Mouse (Mus musculus): ENCODE results near the gene Aox1.

DNA sequence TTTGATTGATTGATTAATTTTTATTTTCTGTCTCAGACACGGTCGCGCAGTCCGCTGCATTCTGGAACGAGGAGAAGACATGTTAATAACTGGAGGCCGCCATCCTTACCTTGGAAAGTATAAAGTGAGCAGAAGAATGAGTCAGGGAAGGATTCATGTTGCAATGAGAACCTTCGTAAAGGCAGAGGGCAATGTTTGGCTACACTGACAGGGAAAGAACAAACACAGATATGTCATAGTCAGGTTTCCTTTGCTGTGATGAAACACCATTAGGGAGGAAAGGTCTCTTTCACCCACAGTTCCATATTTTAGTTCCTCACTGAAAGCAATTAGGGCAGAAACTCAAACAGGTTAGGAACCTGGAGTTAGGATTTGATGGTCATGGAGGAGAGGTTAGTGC lies 48.7 kb downstream of the Aox1 start:
- no peak for TF ChIP-seq CTCF (IDR thresholded peaks at IDR 0.05; ENCODE audit: low read depth)
- no peak for TF ChIP-seq EP300 (optimal IDR thresholded peaks at IDR 0.05)

Measured in stomach, postnatal 0 days (tissue).